Mouse (Mus musculus) thymus, postnatal 0 days (tissue): ENCODE measurements at regions not wholly inside any gene's neighbourhood (a gene's known extent, or its start where the extent isn't known, plus 50 kb on each side); places are given as distances from the start of the nearest gene placed in this dataset.

Experiments
- DNase-seq: peaks from one replicate; pipeline ENCODE4 v3.0.0-alpha.2; 2015; ENCODE audit warnings: low spot score

- no peak for DNase-seq
Observed at GRCm38 (mm10) chr17:3962176-3962575, 266.1 kb upstream of the Nox3 start.

DNA sequence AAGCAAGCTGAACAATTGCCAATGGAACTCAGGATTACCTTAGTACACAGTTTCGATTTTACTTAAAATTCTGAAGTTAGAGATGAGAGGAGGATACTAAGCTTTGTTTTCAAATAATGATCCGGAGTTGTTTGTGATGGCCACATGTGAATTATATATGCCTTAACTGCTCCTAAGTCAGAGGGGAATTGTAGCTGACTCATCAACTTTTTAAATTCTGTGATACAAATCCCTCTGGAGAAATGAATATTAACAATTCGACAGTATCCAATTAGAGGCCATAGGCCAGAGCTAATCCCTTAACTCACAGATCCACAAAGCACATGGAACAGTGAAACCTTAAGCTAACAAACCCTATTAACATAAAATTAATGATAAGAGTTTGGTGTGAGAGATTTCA is 250.5 kb upstream of the Nox3 start:
- no peak for DNase-seq

- no peak for DNase-seq
Observed at GRCm38 (mm10) chr17:3936361-3936760, 240.3 kb upstream of the Nox3 start.

- DNase-seq = no peak
Observed at GRCm38 (mm10) chr17:3933208-3933607, 237.1 kb upstream of the Nox3 start.

- DNase-seq = no peak
Observed at GRCm38 (mm10) chr17:3932071-3932470, 236.0 kb upstream of the Nox3 start.

- no peak for DNase-seq
Observed at GRCm38 (mm10) chr17:3927106-3927505, 231.0 kb upstream of the Nox3 start.

DNA sequence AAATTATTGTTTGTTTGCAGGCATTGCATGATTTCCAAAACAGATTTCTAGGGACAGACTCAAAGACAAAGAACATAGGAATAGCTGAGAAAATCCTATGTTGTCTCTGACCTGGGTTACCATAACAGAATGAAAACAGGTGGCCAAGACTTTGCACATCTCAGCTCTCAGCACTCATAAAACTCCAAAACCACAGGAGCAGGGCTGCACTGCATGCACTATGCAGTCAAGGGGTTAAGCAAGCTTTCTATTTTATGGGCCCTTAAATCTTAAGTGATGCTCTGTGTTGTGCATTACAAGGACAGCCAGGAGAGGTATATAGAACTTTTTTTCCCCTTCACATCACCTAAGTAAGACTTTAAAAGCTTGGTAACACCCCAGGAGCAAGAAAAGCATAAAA is 224.2 kb upstream of the Nox3 start:
- no peak for DNase-seq

- no peak for DNase-seq
Observed at GRCm38 (mm10) chr17:3892826-3893225, 196.8 kb upstream of the Nox3 start.

DNA sequence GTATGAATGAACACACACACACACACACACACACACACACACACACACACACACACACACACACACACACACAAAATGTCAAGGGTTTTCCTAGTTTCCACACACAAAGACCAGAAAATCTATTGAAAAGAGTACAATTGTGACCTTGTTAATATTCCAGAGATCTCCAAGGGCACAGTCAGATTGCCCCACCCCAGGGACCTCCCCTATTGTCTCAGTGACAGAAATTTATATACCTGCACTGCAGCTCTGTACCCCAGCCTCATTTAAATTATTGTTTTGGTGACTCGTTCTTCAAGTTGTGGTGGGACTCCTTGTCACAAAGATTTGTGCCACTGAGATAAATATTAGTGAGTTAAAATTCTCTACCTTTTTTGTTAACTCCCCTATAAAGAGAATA is 187.1 kb upstream of the Nox3 start:
- no peak for DNase-seq

DNA sequence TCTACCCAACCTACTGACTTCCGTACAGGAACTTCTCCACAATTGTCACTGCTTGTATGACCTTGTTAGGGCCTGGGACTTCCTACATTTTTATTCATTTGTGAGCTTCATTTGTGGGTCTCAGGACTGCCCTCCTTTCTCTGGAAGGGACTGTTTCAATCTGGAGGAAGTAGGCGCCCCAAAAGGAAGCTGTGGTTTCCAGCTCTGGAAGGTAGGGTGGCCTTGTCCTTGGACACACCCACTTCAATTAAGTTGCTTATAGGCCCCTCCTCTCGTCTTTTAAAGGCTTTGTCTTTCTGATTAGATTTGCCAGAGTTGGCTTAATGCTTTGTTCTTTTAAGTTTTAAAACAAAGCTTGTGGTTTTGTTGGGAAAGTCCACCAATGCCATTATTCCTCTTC is 183.0 kb upstream of the Nox3 start:
- no peak for DNase-seq

- DNase-seq = no peak
Observed at GRCm38 (mm10) chr17:3869459-3870194, 173.6 kb upstream of the Nox3 start.

GRCm38 (mm10) chr17:3862384-3862783 is 166.3 kb upstream of the Nox3 start:
- no peak for DNase-seq

DNA sequence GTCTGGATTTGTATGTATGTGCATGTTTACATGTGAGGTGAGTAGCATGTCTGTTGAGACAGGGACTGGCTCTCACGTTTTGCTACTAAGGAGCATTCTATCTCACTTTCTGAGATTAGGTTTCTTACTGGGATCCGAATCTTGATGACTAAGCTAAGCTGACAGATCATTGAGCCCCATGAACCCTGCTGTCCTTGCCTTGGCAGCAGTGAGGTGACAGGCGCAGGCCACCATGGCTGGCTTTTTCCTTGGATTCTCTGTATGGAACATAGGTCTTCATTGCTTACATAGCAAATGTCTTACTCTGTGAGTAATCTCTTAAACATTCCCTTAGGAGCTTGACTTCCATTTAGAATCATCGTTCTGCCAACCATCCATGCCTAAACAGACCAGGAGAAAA is 140.3 kb upstream of the Nox3 start:
- DNase-seq = no peak

DNA sequence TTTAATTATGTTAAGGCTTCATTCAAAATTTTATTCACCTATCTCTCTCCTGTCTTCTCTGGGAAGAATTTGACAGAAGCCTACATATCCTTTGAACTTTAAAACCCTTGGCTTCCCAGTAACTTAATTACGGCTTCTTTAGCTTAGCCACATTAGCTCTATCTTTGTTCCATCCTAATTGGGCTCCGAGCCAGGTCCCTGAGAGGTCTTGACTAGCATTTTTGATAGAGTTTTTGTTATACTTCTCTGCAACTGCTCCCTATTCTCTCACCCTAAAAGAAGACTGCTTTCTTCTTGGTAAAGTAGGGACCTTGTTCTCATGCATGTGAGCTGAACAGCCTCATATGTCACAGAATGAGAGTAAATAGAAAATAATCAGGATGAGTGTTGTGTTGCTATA is 115.1 kb upstream of the Nox3 start:
- DNase-seq = no peak

- no peak for DNase-seq
Observed at GRCm38 (mm10) chr17:3803507-3803906, 107.4 kb upstream of the Nox3 start.

DNA sequence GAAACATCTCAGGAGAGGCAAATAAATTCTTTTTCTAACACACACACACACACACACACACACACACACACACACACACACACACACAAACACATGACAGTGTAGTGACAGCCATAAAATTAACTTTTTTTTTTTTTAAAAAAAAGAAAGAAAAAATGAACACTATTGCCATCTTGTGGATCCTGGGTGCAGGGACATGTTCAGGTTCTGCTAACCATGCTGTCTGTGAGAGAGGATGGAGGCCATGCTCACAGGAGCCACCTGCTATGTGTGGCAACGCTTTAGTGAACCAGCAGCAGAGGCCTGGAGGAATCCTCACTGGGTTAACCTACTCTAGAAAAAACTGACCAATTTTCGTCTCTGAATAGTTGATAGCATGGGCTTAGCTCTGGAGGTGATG is 96.5 kb upstream of the Nox3 start:
- peak; percentile 9 for DNase-seq

- no peak for DNase-seq
Observed at GRCm38 (mm10) chr17:3782156-3782555, 86.1 kb upstream of the Nox3 start.

DNA sequence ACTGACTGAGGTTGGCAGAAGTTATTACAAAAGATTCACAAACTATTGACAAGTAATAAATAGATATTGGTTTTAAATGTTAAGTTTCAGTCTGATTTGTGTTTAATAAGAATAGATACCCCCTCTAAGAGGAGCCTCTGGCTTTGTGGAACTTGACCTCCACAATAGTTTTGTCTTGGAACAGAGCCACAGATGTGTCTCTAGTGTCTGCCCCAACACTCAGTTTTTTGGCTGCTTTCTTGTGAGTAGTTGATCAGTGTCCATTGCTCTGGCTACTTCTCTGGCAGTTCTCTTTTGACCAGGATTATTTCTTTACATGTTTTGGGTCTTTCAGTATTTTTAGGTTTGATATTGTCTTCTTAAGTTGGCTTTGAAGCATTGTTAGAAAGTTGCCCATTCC is 81.6 kb upstream of the Nox3 start:
- no peak for DNase-seq

GRCm38 (mm10) chr17:3747808-3748335 is 51.8 kb upstream of the Nox3 start:
- no peak for DNase-seq
